Mouse (Mus musculus): ENCODE measurements around the gene Pip5k1b. TPM values are rescaled to one million over a fixed set of nuclear protein-coding genes. Genes with fewer than 3 reads are reported as not detected.

Gene Pip5k1b
- total RNA-seq, 1 experiment: 2.1 TPM

DNA sequence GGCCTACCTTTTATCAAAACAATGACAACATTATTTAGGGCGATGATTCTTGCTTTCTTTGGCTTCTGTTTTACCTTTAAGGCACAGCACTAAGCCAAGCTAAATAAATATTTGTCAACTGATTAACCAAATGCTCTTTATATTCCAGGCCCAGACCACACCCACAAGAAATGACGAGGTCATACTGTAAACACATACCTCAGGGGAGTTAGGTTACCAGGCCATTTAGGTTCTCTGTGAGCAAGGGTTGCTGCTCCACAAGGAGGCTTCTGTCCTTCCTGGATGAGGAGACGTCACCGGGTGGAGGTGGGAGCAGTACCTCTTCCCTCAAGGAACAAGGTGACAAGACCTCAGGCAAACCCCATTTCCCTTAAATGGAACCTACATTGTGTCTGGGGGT, 128.4 kb downstream of the Pip5k1b start:
- TF ChIP-seq CHD2 (IDR thresholded peaks at IDR 0.05; ENCODE audit: low read depth, low read length) (no peak), ZNF384 (IDR thresholded peaks at IDR 0.05; ENCODE audit: low read depth, low read length) (no peak), MAFK (IDR thresholded peaks at IDR 0.05; ENCODE audit: insufficient read depth, low read depth, low read length) (no peak), ZC3H11A (IDR thresholded peaks at IDR 0.05; ENCODE audit: borderline replicate concordance, low read depth, low read length) (no peak), HCFC1 (IDR thresholded peaks at IDR 0.05; ENCODE audit: borderline replicate concordance, insufficient read depth, low read length) (no peak)
- no peak for DNase-seq (ENCODE audit: low read depth, low spot score)
- no peaks in the 10 kb centered on the region for H3K9me3 ChIP-seq (ENCODE audit: control insufficient read depth, insufficient read depth, low read depth, low read length)

DNA sequence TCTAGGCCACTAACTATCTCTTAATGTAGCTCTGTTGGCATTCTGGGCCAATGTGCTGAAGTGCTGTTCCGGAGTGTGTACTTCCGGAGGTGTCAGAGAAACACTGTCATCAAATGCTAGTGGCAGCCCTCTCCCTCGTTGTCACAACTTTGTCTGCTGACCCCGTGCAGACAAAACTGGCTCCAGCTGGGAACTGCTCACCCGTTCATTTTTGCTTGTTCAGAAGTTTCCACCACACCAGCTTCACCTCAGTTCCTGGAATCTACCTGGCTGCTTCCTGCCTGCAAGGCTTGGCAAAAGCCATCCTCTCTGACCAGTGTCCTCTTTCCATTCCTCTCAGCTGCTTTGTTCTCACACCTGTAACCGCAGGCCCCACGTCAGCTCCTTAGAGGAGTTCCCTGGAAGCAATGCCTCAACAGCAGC, 128.9 kb downstream of the Pip5k1b start:
- no peak for DNase-seq (ENCODE audit: low read depth, low spot score)
- no peak overlapping the region for H3K9ac ChIP-seq (ENCODE audit: insufficient read depth, low read depth, low read length, poor library complexity, severe bottlenecking)
- TF ChIP-seq CHD2 (IDR thresholded peaks at IDR 0.05; ENCODE audit: low read depth, low read length) (no peak), MAFK (IDR thresholded peaks at IDR 0.05; ENCODE audit: insufficient read depth, low read depth, low read length) (no peak), HCFC1 (IDR thresholded peaks at IDR 0.05; ENCODE audit: borderline replicate concordance, insufficient read depth, low read length) (no peak), ZC3H11A (IDR thresholded peaks at IDR 0.05; ENCODE audit: borderline replicate concordance, low read depth, low read length) (no peak), ZNF384 (IDR thresholded peaks at IDR 0.05; ENCODE audit: low read depth, low read length) (no peak)
- no peaks in the 10 kb centered on the region for H3K4me1 ChIP-seq (ENCODE audit: control insufficient read depth in 2 of 2, insufficient read depth in 2 of 2, low read length in 2 of 2, poor library complexity in 1 of 2)
- H3K27ac ChIP-seq (ENCODE audit: insufficient read depth, low read depth, low read length, poor library complexity, severe bottlenecking): no peak overlapping the region
- no peaks in the 10 kb centered on the region for H3K9me3 ChIP-seq (ENCODE audit: control insufficient read depth, insufficient read depth, low read depth, low read length)
- no peaks in the 10 kb centered on the region for H3K36me3 ChIP-seq (ENCODE audit: control insufficient read depth, insufficient read depth, low read length, poor library complexity, severe bottlenecking)
- H3K4me3 ChIP-seq (ENCODE audit: insufficient read depth in 1 of 2, low read depth in 1 of 2, low read length in 2 of 2, poor library complexity in 1 of 2, severe bottlenecking in 1 of 2): no peak overlapping the region
- in situ Hi-C loops (cut with MboI; ENCODE audit: low sequenced_read_pairs in 2 of 2, unreplicated experiment in 2 of 2): no loop called here

More for the DNA sequence above, 128.4 kb downstream of the Pip5k1b start:
- no peak overlapping the region for H3K4me3 ChIP-seq (ENCODE audit: insufficient read depth in 1 of 2, low read depth in 1 of 2, low read length in 2 of 2, poor library complexity in 1 of 2, severe bottlenecking in 1 of 2)
- no peaks in the 10 kb centered on the region for H3K4me1 ChIP-seq (ENCODE audit: control insufficient read depth in 2 of 2, insufficient read depth in 2 of 2, low read length in 2 of 2, poor library complexity in 1 of 2)
- H3K27ac ChIP-seq (ENCODE audit: insufficient read depth, low read depth, low read length, poor library complexity, severe bottlenecking): no peak overlapping the region
- H3K9ac ChIP-seq (ENCODE audit: insufficient read depth, low read depth, low read length, poor library complexity, severe bottlenecking): no peak overlapping the region
- in situ Hi-C loops (cut with MboI; ENCODE audit: low sequenced_read_pairs in 2 of 2, unreplicated experiment in 2 of 2): no loop called here
- no peaks in the 10 kb centered on the region for H3K36me3 ChIP-seq (ENCODE audit: control insufficient read depth, insufficient read depth, low read length, poor library complexity, severe bottlenecking)

DNA sequence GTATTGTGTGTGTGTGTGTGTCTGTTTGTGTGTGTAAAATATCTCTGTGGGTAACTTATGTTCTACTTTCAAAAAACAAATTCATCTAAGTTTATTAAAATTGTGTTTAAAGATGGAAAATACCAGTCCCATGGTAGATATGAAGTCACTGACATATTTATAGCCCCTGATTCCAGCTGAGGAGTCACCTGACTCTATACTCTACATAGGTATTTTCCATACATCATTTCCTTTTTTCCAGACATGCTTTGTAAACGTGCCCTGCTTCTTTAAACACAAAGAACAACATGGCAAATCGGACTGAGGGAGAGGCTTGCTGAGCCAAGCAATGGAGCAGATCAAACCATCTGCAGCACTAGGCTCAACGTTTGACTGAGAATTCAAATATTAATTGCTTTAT, 137.6 kb downstream of the Pip5k1b start:
- no peak for DNase-seq (ENCODE audit: low read depth, low spot score)
- in situ Hi-C loops (cut with MboI; ENCODE audit: low sequenced_read_pairs in 2 of 2, unreplicated experiment in 2 of 2): no loop called here
- no peak for TF ChIP-seq ZNF384 (IDR thresholded peaks at IDR 0.05; ENCODE audit: low read depth, low read length)
- no peak for TF ChIP-seq ZC3H11A (IDR thresholded peaks at IDR 0.05; ENCODE audit: borderline replicate concordance, low read depth, low read length)
- TF ChIP-seq HCFC1 (IDR thresholded peaks at IDR 0.05; ENCODE audit: borderline replicate concordance, insufficient read depth, low read length): no peak
- TF ChIP-seq CHD2 (IDR thresholded peaks at IDR 0.05; ENCODE audit: low read depth, low read length): no peak
- no peak for TF ChIP-seq MAFK (IDR thresholded peaks at IDR 0.05; ENCODE audit: insufficient read depth, low read depth, low read length)
- Histone ChIP-seq H3K9me3 (ENCODE audit: control insufficient read depth, insufficient read depth, low read depth, low read length) (no peaks in the 10 kb centered on the region), H3K4me3 (ENCODE audit: insufficient read depth in 1 of 2, low read depth in 1 of 2, low read length in 2 of 2, poor library complexity in 1 of 2, severe bottlenecking in 1 of 2) (no peak overlapping the region), H3K27ac (ENCODE audit: insufficient read depth, low read depth, low read length, poor library complexity, severe bottlenecking) (no peak overlapping the region), H3K36me3 (ENCODE audit: control insufficient read depth, insufficient read depth, low read length, poor library complexity, severe bottlenecking) (no peaks in the 10 kb centered on the region), H3K9ac (ENCODE audit: insufficient read depth, low read depth, low read length, poor library complexity, severe bottlenecking) (no peak overlapping the region), H3K4me1 (ENCODE audit: control insufficient read depth in 2 of 2, insufficient read depth in 2 of 2, low read length in 2 of 2, poor library complexity in 1 of 2) (no peaks in the 10 kb centered on the region)

DNA sequence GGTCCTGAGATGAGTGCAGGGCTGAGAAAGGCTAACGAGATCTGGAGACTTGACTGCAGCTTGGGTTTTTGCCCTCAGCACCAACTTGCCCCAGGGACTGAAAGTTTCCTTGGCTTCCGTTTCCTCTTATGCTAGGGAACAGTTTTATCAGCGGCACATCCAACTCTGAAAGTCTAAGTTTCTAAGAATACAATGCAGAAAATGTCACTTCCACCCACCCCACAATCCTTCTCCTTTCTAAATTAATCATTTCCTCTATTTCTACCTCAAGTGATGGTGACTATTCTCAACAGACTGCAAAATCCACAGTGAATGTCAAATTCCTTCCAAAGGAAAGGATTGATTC, 138.0 kb downstream of the Pip5k1b start:
- in situ Hi-C loops (cut with MboI; ENCODE audit: low sequenced_read_pairs in 2 of 2, unreplicated experiment in 2 of 2): no loop called here
- Histone ChIP-seq H3K4me1 (ENCODE audit: control insufficient read depth in 2 of 2, insufficient read depth in 2 of 2, low read length in 2 of 2, poor library complexity in 1 of 2) (no peaks in the 10 kb centered on the region), H3K27ac (ENCODE audit: insufficient read depth, low read depth, low read length, poor library complexity, severe bottlenecking) (no peak overlapping the region), H3K36me3 (ENCODE audit: control insufficient read depth, insufficient read depth, low read length, poor library complexity, severe bottlenecking) (no peaks in the 10 kb centered on the region), H3K9me3 (ENCODE audit: control insufficient read depth, insufficient read depth, low read depth, low read length) (no peaks in the 10 kb centered on the region), H3K9ac (ENCODE audit: insufficient read depth, low read depth, low read length, poor library complexity, severe bottlenecking) (no peak overlapping the region), H3K4me3 (ENCODE audit: insufficient read depth in 1 of 2, low read depth in 1 of 2, low read length in 2 of 2, poor library complexity in 1 of 2, severe bottlenecking in 1 of 2) (no peak overlapping the region)
- TF ChIP-seq ZNF384 (IDR thresholded peaks at IDR 0.05; ENCODE audit: low read depth, low read length) (no peak), HCFC1 (IDR thresholded peaks at IDR 0.05; ENCODE audit: borderline replicate concordance, insufficient read depth, low read length) (no peak), MAFK (IDR thresholded peaks at IDR 0.05; ENCODE audit: insufficient read depth, low read depth, low read length) (no peak), CHD2 (IDR thresholded peaks at IDR 0.05; ENCODE audit: low read depth, low read length) (no peak), ZC3H11A (IDR thresholded peaks at IDR 0.05; ENCODE audit: borderline replicate concordance, low read depth, low read length) (no peak)
- no peak for DNase-seq (ENCODE audit: low read depth, low spot score)
